Mouse (Mus musculus) forebrain, postnatal 0 days (tissue): ENCODE data around the gene Yif1a. TPM values are rescaled to one million over a fixed set of nuclear protein-coding genes. Genes with fewer than 3 reads are reported as not detected.

Experiments used
- ATAC-seq: fragments of 200-750 bp; cut with Nextera tagmentation; 2 replicates; pipeline ENCODE4 v1.8.0; 2017; ENCODE audit warnings: mild to moderate bottlenecking, moderate library complexity
- DNase-seq: peaks from one replicate; pipeline ENCODE4 v3.0.0-alpha.2; 2015
- H3K27ac ChIP-seq: fragments of 300-500 bp; sonication (generic); 2 replicates; pipeline ENCODE4 v1.5.1; 2014; ENCODE audit warnings: low read depth, mild to moderate bottlenecking, antibody characterized with exemption, low read length, moderate library complexity, mixed read lengths
- H3K27me3 ChIP-seq: fragments of 300-500 bp; sonication (generic); 2 replicates; pipeline ENCODE4 v1.6.1; 2014; ENCODE audit warnings: mild to moderate bottlenecking, low read length, mixed read lengths; ENCODE audit not compliant: insufficient read depth
- H3K36me3 ChIP-seq: fragments of 300-500 bp; sonication (generic); 2 replicates; pipeline ENCODE4 v1.6.1; 2014; ENCODE audit warnings: mild to moderate bottlenecking, moderate library complexity; ENCODE audit not compliant: insufficient read depth
- H3K4me1 ChIP-seq: fragments of 300-500 bp; sonication (generic); 2 replicates; pipeline ENCODE4 v1.6.1; 2014; ENCODE audit warnings: antibody characterized with exemption; ENCODE audit not compliant: insufficient read depth
- H3K4me2 ChIP-seq: fragments of 300-500 bp; sonication (generic); 2 replicates; pipeline ENCODE4 v1.6.1; 2014; ENCODE audit warnings: low read depth, mild to moderate bottlenecking, moderate library complexity
- H3K4me3 ChIP-seq: fragments of 300-500 bp; sonication (generic); 2 replicates; pipeline ENCODE4 v1.5.1; 2014; ENCODE audit warnings: low read depth, low read length, mixed read lengths
- H3K9ac ChIP-seq: fragments of 300-500 bp; sonication (generic); 2 replicates; pipeline ENCODE4 v1.6.1; 2014; ENCODE audit warnings: mild to moderate bottlenecking
- H3K9me3 ChIP-seq: fragments of 300-500 bp; sonication (generic); 2 replicates; pipeline ENCODE4 v1.6.1; 2016; ENCODE audit warnings: low read length
- CTCF ChIP-seq: sonication (generic); IDR thresholded peaks from 2 replicates; pipeline ENCODE4 v1.5.1; 2016; ENCODE audit warnings: antibody characterized with exemption, control low read depth, low read depth
- WGBS: fragments of 180-500 bp; shearing (Covaris S2); extraction: QIAGEN DNeasy Blood & Tissue Kit; methylation state at CpG from one replicate; pipeline ENCODE4 v1.1.7; 2014; 5-methylcytosine and 5-hydroxymethylcytosine counted together
- polyA plus RNA-seq: library from polyadenylated mRNA; unstranded; fragments of >200 nt; fragmentation: Nextera tagmentation; extraction: Ambion mirVana; gene quantifications from 2 replicates; pipeline ENCODE4 v1.2.1, GENCODE M21; 2015
- total RNA-seq: library from RNA; depleted of rRNA; stranded (reverse); fragments of >200 nt; gene quantifications from 2 replicates; pipeline ENCODE4 v1.2.3, GENCODE M21; 2014; rRNA removed

Gene Yif1a
- total and polyA plus RNA-seq, 2 experiments from 2014 or later = 50.5 to 54.9 TPM

DNA sequence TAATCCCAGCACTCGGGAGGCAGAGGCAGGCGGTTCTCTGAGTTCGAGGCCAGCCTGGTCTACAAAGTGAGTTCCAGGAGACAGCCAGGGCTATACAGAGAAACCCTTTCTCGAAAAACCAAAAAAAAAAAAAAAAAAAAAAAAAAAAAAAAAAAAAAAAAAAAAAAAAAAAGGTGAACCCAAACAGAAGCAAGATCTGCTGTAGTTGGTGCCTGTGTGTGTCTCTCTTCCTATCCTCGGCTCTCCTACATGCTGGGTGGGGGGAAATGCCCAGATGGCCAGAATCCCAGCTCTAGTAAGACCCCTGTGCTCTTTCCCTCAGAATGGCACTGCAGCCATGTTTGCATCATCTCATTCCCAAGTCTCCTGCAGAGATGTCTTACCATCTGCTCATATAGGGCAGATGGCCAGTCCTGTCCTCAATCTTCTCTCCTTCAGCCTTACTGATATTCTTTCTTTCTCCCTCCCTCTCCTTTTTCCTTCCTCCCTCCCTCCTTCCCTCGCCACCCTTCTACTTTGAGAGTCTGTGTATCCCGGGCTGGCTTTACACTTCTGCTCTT is 35.8 kb downstream of the Yif1a start:
- no peak for DNase-seq

DNA sequence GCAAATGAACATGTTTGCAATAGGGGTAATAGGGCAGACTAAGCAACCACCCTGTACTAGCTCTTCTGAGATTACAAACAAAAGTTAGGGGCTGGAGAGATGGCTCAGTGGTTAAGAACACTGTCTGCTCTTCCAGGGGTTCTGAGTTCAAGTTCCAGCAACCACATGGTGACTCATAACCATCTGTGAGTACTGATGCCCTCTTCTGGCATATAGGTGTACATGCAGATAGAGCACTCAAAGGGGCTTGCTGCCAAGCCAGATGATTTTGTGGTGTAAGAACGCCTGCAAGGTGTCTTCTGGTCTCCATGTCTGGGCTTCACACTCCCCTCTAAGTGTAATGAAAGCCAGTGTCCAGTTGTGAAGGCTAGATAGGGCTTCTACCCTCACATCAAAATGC is 41.4 kb downstream of the Yif1a start:
- DNase-seq (no peak), ATAC-seq (no peak)
- 40% methylated on average over 1 of the region's 1 CpGs for WGBS
- no peaks in the 10 kb centered on the region for H3K4me1 ChIP-seq
- no peak overlapping the region for H3K9ac ChIP-seq
- H3K9me3 ChIP-seq = no peaks in the 10 kb centered on the region
- TF ChIP-seq CTCF = peak; percentile 60
- no peak overlapping the region for H3K27ac ChIP-seq
- H3K27me3 ChIP-seq = no peaks in the 10 kb centered on the region
- H3K36me3 ChIP-seq = peaks cover 19% of the 10 kb centered on the region
- no peak overlapping the region for H3K4me2 ChIP-seq
- H3K4me3 ChIP-seq = no peak overlapping the region

More for the DNA sequence above, 35.8 kb downstream of the Yif1a start:
- no peak overlapping the region for H3K4me3 ChIP-seq
- H3K27me3 ChIP-seq = no peaks in the 10 kb centered on the region
- no peaks in the 10 kb centered on the region for H3K9me3 ChIP-seq
- no peak overlapping the region for H3K27ac ChIP-seq
- 69% methylated on average over 7 of the region's 7 CpGs for WGBS
- peak; percentile 32; the same call in 1 of the 2 replicates for ATAC-seq
- TF ChIP-seq CTCF = no peak
- H3K4me1 ChIP-seq = no peaks in the 10 kb centered on the region
- no peak overlapping the region for H3K9ac ChIP-seq
- H3K36me3 ChIP-seq = no peaks in the 10 kb centered on the region
- no peak overlapping the region for H3K4me2 ChIP-seq

DNA sequence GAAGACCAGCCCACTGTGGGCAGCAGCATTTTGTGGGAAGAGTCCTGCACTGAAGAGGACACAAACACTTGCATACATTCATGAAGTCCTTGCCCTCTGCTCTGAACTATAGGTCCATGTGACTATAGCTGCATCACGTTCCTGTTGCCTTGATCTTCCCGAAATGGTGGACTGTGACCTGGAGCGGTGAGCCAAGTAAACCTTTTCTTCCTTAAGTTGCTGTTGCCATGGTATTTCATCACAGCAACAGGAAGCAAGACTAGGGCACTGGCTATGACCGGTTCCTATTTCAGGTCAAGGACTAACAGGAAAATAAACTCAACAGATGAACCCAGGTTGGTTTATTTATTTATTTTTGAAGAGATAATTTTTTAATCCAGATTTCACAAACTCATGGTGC is 42.9 kb downstream of the Yif1a start:
- ATAC-seq (no peak), DNase-seq (no peak)
- no peak for TF ChIP-seq CTCF
- Histone ChIP-seq H3K27ac (no peak overlapping the region), H3K9me3 (no peaks in the 10 kb centered on the region), H3K4me3 (no peak overlapping the region), H3K4me2 (no peak overlapping the region), H3K27me3 (no peaks in the 10 kb centered on the region), H3K4me1 (no peaks in the 10 kb centered on the region), H3K36me3 (peaks cover 29% of the 10 kb centered on the region), H3K9ac (no peak overlapping the region)
- WGBS = 72% methylated on average over 4 of the region's 4 CpGs

DNA sequence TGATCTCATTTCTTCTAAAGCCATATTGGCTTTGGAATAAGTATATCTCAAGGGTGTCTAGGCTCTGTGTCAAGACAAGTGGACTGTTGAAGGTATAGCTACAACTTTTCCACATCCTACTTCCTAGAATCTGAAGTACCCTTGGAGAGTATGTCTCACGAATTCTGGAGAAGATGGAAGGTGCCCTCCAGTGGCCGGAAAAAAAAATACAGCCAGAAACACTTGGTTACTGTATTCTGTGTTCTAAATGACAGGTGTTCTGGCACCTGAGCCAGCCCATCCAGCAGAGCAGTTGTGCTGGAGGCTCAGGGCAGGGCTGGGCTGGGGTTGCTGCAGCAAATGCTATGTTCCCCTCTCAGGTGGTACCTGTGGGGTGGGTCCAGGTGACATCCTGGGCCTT is 51.3 kb downstream of the Yif1a start:
- no peak overlapping the region for H3K9ac ChIP-seq
- no peaks in the 10 kb centered on the region for H3K4me1 ChIP-seq
- peak; percentile 74 for TF ChIP-seq CTCF
- no peak overlapping the region for H3K4me2 ChIP-seq
- no peaks in the 10 kb centered on the region for H3K9me3 ChIP-seq
- H3K4me3 ChIP-seq = no peak overlapping the region
- H3K27me3 ChIP-seq = no peaks in the 10 kb centered on the region
- DNase-seq (peak; percentile 79), ATAC-seq (peak; percentile 60)
- no peak overlapping the region for H3K27ac ChIP-seq
- peaks cover 70% of the 10 kb centered on the region for H3K36me3 ChIP-seq
- 3% methylated on average over 2 of the region's 2 CpGs for WGBS

Other genes with a start within 250 kb of the Yif1a start
- gene Ccs, start 249.2 kb upstream of the Yif1a start, total RNA-seq = 27.3 and 35.4 TPM in 2 replicates
- gene Ccs, start 249.2 kb upstream of the Yif1a start, polyA plus RNA-seq = 41.7 and 44.3 TPM in 2 replicates
- 0.92 and 1.1 TPM in 2 replicates for gene Ccdc87, start 249.2 kb upstream of the Yif1a start, total RNA-seq
- 0.80 and 1.2 TPM in 2 replicates for gene Ccdc87, start 249.2 kb upstream of the Yif1a start, polyA plus RNA-seq
- gene Ctsf, start 233.4 kb upstream of the Yif1a start, total RNA-seq = 81.0 and 117 TPM in 2 replicates
- gene Ctsf, start 233.4 kb upstream of the Yif1a start, polyA plus RNA-seq = 74.7 and 79.4 TPM in 2 replicates
- gene Actn3, start 210.6 kb upstream of the Yif1a start, total RNA-seq = 2.6 and 5.1 TPM in 2 replicates
- 1.8 and 2.2 TPM in 2 replicates for gene Actn3, start 210.6 kb upstream of the Yif1a start, polyA plus RNA-seq
- 22.2 and 24.1 TPM in 2 replicates for gene Zdhhc24, start 209.9 kb upstream of the Yif1a start, total RNA-seq
- gene Zdhhc24, start 209.9 kb upstream of the Yif1a start, polyA plus RNA-seq = 9.1 and 15.2 TPM in 2 replicates
- 21.7 and 37.7 TPM in 2 replicates for gene Bbs1, start 181.9 kb upstream of the Yif1a start, total RNA-seq
- 5.4 and 7.4 TPM in 2 replicates for gene Bbs1, start 181.9 kb upstream of the Yif1a start, polyA plus RNA-seq
- 67.4 and 84.2 TPM in 2 replicates for gene Dpp3, start 160.3 kb upstream of the Yif1a start, total RNA-seq
- 75.2 and 76.8 TPM in 2 replicates for gene Dpp3, start 160.3 kb upstream of the Yif1a start, polyA plus RNA-seq
- gene Peli3, start 145.4 kb upstream of the Yif1a start, total RNA-seq = 11.5 and 13.2 TPM in 2 replicates
- 7.7 and 10.9 TPM in 2 replicates for gene Peli3, start 145.4 kb upstream of the Yif1a start, polyA plus RNA-seq
- 101 and 129 TPM in 2 replicates for gene Mrpl11, start 126.4 kb upstream of the Yif1a start, total RNA-seq
- gene Mrpl11, start 126.4 kb upstream of the Yif1a start, polyA plus RNA-seq = 162 and 198 TPM in 2 replicates
- gene Npas4, start 98.2 kb upstream of the Yif1a start, total RNA-seq = 3.5 and 3.8 TPM in 2 replicates
- gene Npas4, start 98.2 kb upstream of the Yif1a start, polyA plus RNA-seq = 0.36 and 0.42 TPM in 2 replicates
- 12.8 and 14.2 TPM in 2 replicates for gene Slc29a2, start 64.7 kb upstream of the Yif1a start, total RNA-seq
- 14.5 and 17.1 TPM in 2 replicates for gene Slc29a2, start 64.7 kb upstream of the Yif1a start, polyA plus RNA-seq
- 85.9 and 111 TPM in 2 replicates for gene B4gat1, start 49.7 kb upstream of the Yif1a start, total RNA-seq
- 93.0 and 128 TPM in 2 replicates for gene B4gat1, start 49.7 kb upstream of the Yif1a start, polyA plus RNA-seq
- 3.0 and 7.0 TPM in 2 replicates for gene AC124502.3, start 49.6 kb upstream of the Yif1a start, total RNA-seq
- 1.4 and 2.0 TPM in 2 replicates for gene AC124502.3, start 49.6 kb upstream of the Yif1a start, polyA plus RNA-seq
- gene Brms1, start 47.2 kb upstream of the Yif1a start, total RNA-seq = 9.5 and 15.5 TPM in 2 replicates
- 27.6 and 29.3 TPM in 2 replicates for gene Brms1, start 47.2 kb upstream of the Yif1a start, polyA plus RNA-seq
- 3.0 and 9.8 TPM in 2 replicates for gene Rin1, start 38.1 kb upstream of the Yif1a start, total RNA-seq
- 1.7 and 2.4 TPM in 2 replicates for gene Rin1, start 38.1 kb upstream of the Yif1a start, polyA plus RNA-seq
- 11.8 and 20.8 TPM in 2 replicates for gene Cd248, start 20.5 kb upstream of the Yif1a start, total RNA-seq
- gene Cd248, start 20.5 kb upstream of the Yif1a start, polyA plus RNA-seq = 16.3 and 18.1 TPM in 2 replicates
- 22.6 and 37.0 TPM in 2 replicates for gene Tmem151a, start 3.0 kb upstream of the Yif1a start, total RNA-seq
- gene Tmem151a, start 3.0 kb upstream of the Yif1a start, polyA plus RNA-seq = 40.6 and 46.2 TPM in 2 replicates
- 567 and 663 TPM in 2 replicates for gene Cnih2, start 10.0 kb downstream of the Yif1a start, total RNA-seq
- 563 and 604 TPM in 2 replicates for gene Cnih2, start 10.0 kb downstream of the Yif1a start, polyA plus RNA-seq
- 219 and 231 TPM in 2 replicates for gene Rab1b, start 18.5 kb downstream of the Yif1a start, total RNA-seq
- 249 and 288 TPM in 2 replicates for gene Rab1b, start 18.5 kb downstream of the Yif1a start, polyA plus RNA-seq
- gene Klc2, start 30.0 kb downstream of the Yif1a start, total RNA-seq = 138 and 146 TPM in 2 replicates
- gene Klc2, start 30.0 kb downstream of the Yif1a start, polyA plus RNA-seq = 54.5 and 58.6 TPM in 2 replicates
- gene Pacs1, start 184.6 kb downstream of the Yif1a start, total RNA-seq = 54.5 and 84.6 TPM in 2 replicates
- 35.3 and 44.7 TPM in 2 replicates for gene Pacs1, start 184.6 kb downstream of the Yif1a start, polyA plus RNA-seq
- 226 and 261 TPM in 2 replicates for gene Sf3b2, start 206.9 kb downstream of the Yif1a start, total RNA-seq
- gene Sf3b2, start 206.9 kb downstream of the Yif1a start, polyA plus RNA-seq = 310 and 345 TPM in 2 replicates
- 14.8 and 19.4 TPM in 2 replicates for gene Gal3st3, start 209.8 kb downstream of the Yif1a start, total RNA-seq
- 46.9 and 50.4 TPM in 2 replicates for gene Gal3st3, start 209.8 kb downstream of the Yif1a start, polyA plus RNA-seq
- gene Catsper1, start 247.2 kb downstream of the Yif1a start, total RNA-seq = not detected in 2 replicates
- not detected in 2 replicates for gene Catsper1, start 247.2 kb downstream of the Yif1a start, polyA plus RNA-seq